Mouse (Mus musculus) liver, postnatal 0 days (tissue): ENCODE data around the gene Gjd3. TPM values are rescaled to one million over a fixed set of nuclear protein-coding genes. Genes with fewer than 3 reads are reported as not detected.

Experiments used
- ATAC-seq: fragments of 200-750 bp; cut with Nextera tagmentation; 2 replicates; pipeline ENCODE4 v1.8.0; 2017; ENCODE audit warnings: mild to moderate bottlenecking, moderate library complexity
- DNase-seq: peaks from one replicate; pipeline ENCODE4 v3.0.0-alpha.2; 2016
- H3K27ac ChIP-seq: fragments of 300-500 bp; sonication (generic); 2 replicates; pipeline ENCODE4 v1.5.1; 2014; ENCODE audit warnings: antibody characterized with exemption, moderate library complexity, mild to moderate bottlenecking, low read depth
- H3K27me3 ChIP-seq: fragments of 300-500 bp; sonication (generic); 2 replicates; pipeline ENCODE4 v1.6.1; 2014; ENCODE audit warnings: low read length, control low read depth, mixed read lengths; ENCODE audit not compliant: insufficient read depth
- H3K36me3 ChIP-seq: fragments of 300-500 bp; sonication (generic); replicated peaks from 2 replicates; pipeline ENCODE4 v1.6.1; 2014; ENCODE audit warnings: mild to moderate bottlenecking, control low read depth, low read length, moderate library complexity, mixed read lengths; ENCODE audit not compliant: insufficient read depth
- H3K4me1 ChIP-seq: fragments of 300-500 bp; sonication (generic); 2 replicates; pipeline ENCODE4 v1.6.1; 2014; ENCODE audit warnings: antibody characterized with exemption, mild to moderate bottlenecking, control low read depth; ENCODE audit not compliant: insufficient read depth
- H3K4me2 ChIP-seq: fragments of 300-500 bp; sonication (generic); 2 replicates; pipeline ENCODE4 v1.6.1; 2014; ENCODE audit warnings: low read depth, mild to moderate bottlenecking, low read length, moderate library complexity, mixed read lengths
- H3K4me3 ChIP-seq: fragments of 300-500 bp; sonication (generic); 2 replicates; pipeline ENCODE4 v1.5.1; 2014; ENCODE audit warnings: low read depth, low read length
- H3K9ac ChIP-seq: fragments of 300-500 bp; sonication (generic); replicated peaks from 2 replicates; pipeline ENCODE4 v1.6.1; 2014; ENCODE audit warnings: mild to moderate bottlenecking, moderate library complexity
- H3K9me3 ChIP-seq: fragments of 300-500 bp; sonication (generic); 2 replicates; pipeline ENCODE4 v1.6.1; 2016; ENCODE audit warnings: mild to moderate bottlenecking, control low read depth, low read length, mixed read lengths
- CTCF ChIP-seq: sonication (generic); IDR thresholded peaks from 2 replicates; pipeline ENCODE4 v1.5.1; 2016; ENCODE audit warnings: antibody characterized with exemption, low read depth
- EP300 ChIP-seq: IDR thresholded peaks from 2 replicates; pipeline ENCODE4 v1.6.1; 2016; ENCODE audit warnings: antibody characterized with exemption, low read depth, mild to moderate bottlenecking
- WGBS: fragments of 180-500 bp; shearing (Covaris S2); extraction: QIAGEN DNeasy Blood & Tissue Kit; methylation state at CpG from one replicate; pipeline ENCODE4 v1.1.7; 2014; ENCODE audit not compliant: insufficient replicate concordance; 5-methylcytosine and 5-hydroxymethylcytosine counted together
- polyA plus RNA-seq: library from polyadenylated mRNA; unstranded; fragments of >200 nt; fragmentation: Nextera tagmentation; extraction: Ambion mirVana; gene quantifications from 2 replicates; pipeline ENCODE4 v1.2.1, GENCODE M21; 2015

The Gjd3 gene
- polyA plus RNA-seq, 1 experiment from 2014 or later: not detected

- H3K4me3 ChIP-seq: no peak overlapping the region
- no peaks in the 10 kb centered on the region for H3K9me3 ChIP-seq
- H3K27ac ChIP-seq: no peak overlapping the region
- H3K36me3 ChIP-seq: peaks cover 26% of the 10 kb centered on the region
- WGBS: 44% methylated on average over 5 of the region's 5 CpGs
- no peak overlapping the region for H3K4me2 ChIP-seq
- H3K27me3 ChIP-seq: 0 out of 2 replicates have a peak, but pooled peaks cover under 1% of the 10 kb centered on the region
- H3K9ac ChIP-seq: no peak overlapping the region
- ATAC-seq (peak; percentile 26), DNase-seq (peak; percentile 78)
- TF ChIP-seq EP300 (no peak), CTCF (peak; percentile 86)
- 0 out of 2 replicates have a peak, but pooled peaks cover 2% of the 10 kb centered on the region for H3K4me1 ChIP-seq
Measured at GRCm38 (mm10) chr11:98974871-98975719, 7.7 kb downstream of the Gjd3 start.

DNA sequence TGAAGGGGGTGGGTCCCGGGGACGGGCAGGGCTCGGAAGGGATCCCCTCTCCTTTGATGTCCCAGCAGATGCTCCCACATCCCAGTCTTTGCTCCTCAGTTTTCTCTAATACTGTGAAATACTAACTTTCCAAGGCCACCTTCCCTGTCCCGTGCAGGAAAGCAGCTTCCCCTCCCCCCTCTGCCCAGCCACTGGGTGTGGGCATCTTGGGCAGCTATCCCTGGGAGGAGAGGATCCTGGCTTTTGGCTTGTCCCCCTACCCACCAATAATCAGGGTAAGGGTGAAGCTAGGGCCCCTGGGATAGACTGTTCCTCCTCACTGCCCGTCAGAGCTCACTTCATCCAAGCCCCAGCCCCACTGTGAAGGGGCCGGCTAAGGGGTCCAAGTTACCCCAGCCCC lies 8.6 kb downstream of the Gjd3 start:
- Histone ChIP-seq H3K27me3 (no peaks in the 10 kb centered on the region), H3K9me3 (no peaks in the 10 kb centered on the region), H3K27ac (no peak overlapping the region), H3K9ac (no peak overlapping the region), H3K4me3 (no peak overlapping the region), H3K4me2 (no peak overlapping the region), H3K36me3 (peaks cover 32% of the 10 kb centered on the region), H3K4me1 (0 out of 2 replicates have a peak, but pooled peaks cover 2% of the 10 kb centered on the region)
- WGBS: 82% methylated on average over 6 of the region's 6 CpGs
- ATAC-seq (no peak), DNase-seq (no peak)
- no peak for TF ChIP-seq CTCF
- TF ChIP-seq EP300: no peak

GRCm38 (mm10) chr11:98973584-98973983 lies 9.2 kb downstream of the Gjd3 start:
- TF ChIP-seq CTCF (no peak), EP300 (no peak)
- ATAC-seq (no peak), DNase-seq (peak; percentile 24)
- Histone ChIP-seq H3K4me3 (no peak overlapping the region), H3K27me3 (no peaks in the 10 kb centered on the region), H3K36me3 (peaks cover 32% of the 10 kb centered on the region), H3K4me2 (no peak overlapping the region), H3K27ac (no peak overlapping the region), H3K4me1 (peaks cover 5% of the 10 kb centered on the region; the same call in 1 of the 2 replicates), H3K9me3 (no peaks in the 10 kb centered on the region), H3K9ac (no peak overlapping the region)
- 86% methylated on average over 14 of the region's 14 CpGs for WGBS

DNA sequence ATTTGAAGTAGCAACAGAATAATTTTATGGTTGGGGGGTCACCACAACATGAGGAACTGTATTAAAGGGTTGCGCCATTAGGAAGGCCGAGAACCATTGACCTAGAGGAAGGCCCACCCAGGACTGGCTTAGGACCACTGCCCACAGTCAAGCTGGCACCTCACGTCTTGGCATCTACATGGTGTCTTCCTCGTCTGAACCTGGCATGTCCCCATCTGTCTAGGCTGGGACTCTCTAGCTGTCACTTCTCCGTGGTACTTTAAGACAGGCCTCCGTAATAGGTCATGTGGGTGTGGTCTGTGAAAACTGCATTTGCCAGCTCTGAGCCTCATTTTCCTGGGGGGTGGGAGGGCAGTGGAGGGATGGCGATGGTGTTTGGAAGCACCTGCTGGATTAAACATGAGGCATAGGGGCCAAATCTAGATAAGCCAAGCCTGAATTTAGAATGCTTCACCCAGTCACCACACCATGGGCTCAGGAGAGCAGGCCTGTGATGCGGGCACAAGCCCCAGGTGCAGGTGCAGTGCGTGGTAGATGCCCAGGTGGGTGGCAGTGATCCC lies 9.9 kb downstream of the Gjd3 start:
- Histone ChIP-seq H3K4me3 (no peak overlapping the region), H3K27me3 (no peaks in the 10 kb centered on the region), H3K9ac (no peak overlapping the region), H3K36me3 (peaks cover 39% of the 10 kb centered on the region), H3K4me1 (peaks cover 6% of the 10 kb centered on the region; the same call in 1 of the 2 replicates), H3K9me3 (no peaks in the 10 kb centered on the region), H3K27ac (no peak overlapping the region), H3K4me2 (no peak overlapping the region)
- DNase-seq: no peak
- no peak for ATAC-seq
- TF ChIP-seq EP300 (no peak), CTCF (no peak)
- 74% methylated on average over 9 of the region's 9 CpGs for WGBS

- DNase-seq (peak; percentile 90), ATAC-seq (peak; percentile 57; the same call in 1 of the 2 replicates)
- 46% methylated on average over 9 of the region's 9 CpGs for WGBS
- Histone ChIP-seq H3K27me3 (no peaks in the 10 kb centered on the region), H3K27ac (no peak overlapping the region), H3K9me3 (no peaks in the 10 kb centered on the region), H3K4me1 (peaks cover 6% of the 10 kb centered on the region; the same call in 1 of the 2 replicates), H3K9ac (no peak overlapping the region), H3K4me3 (no peak overlapping the region), H3K36me3 (peaks cover 43% of the 10 kb centered on the region), H3K4me2 (no peak overlapping the region)
- TF ChIP-seq EP300: no peak
- TF ChIP-seq CTCF: peak; percentile 95
Measured at GRCm38 (mm10) chr11:98972215-98972614, 10.6 kb downstream of the Gjd3 start.

- no peak for TF ChIP-seq CTCF
- no peak for TF ChIP-seq EP300
- WGBS: 80% methylated on average over 23 of the region's 23 CpGs
- no peak for ATAC-seq
- no peak overlapping the region for H3K4me3 ChIP-seq
- H3K4me1 ChIP-seq: peaks cover 6% of the 10 kb centered on the region; the same call in 1 of the 2 replicates
- H3K36me3 ChIP-seq: peaks cover 43% of the 10 kb centered on the region
- H3K27ac ChIP-seq: no peak overlapping the region
- no peak overlapping the region for H3K4me2 ChIP-seq
- H3K27me3 ChIP-seq: no peaks in the 10 kb centered on the region
- no peak overlapping the region for H3K9ac ChIP-seq
- H3K9me3 ChIP-seq: no peaks in the 10 kb centered on the region
- DNase-seq: no peak
Measured at GRCm38 (mm10) chr11:98971316-98972031, 11.3 kb downstream of the Gjd3 start.
